Mouse (Mus musculus) cortical plate, adult 2 months (tissue): Measurements from ENCODE around the gene Rilpl1. TPM values are rescaled to one million over a fixed set of nuclear protein-coding genes. Genes with fewer than 3 reads are reported as not detected.

Experiments used
- H3K27ac ChIP-seq: fragments of 200-500 bp; 2 replicates; pipeline ENCODE4 v1.5.1; 2012; ENCODE audit warnings: low read length, control low read depth, inconsistent platforms; ENCODE audit not compliant: insufficient read depth
- H3K4me1 ChIP-seq: fragments of 200-500 bp; 2 replicates; pipeline ENCODE4 v1.6.1; 2011; ENCODE audit warnings: low read length; ENCODE audit not compliant: control insufficient read depth, insufficient read depth
- H3K4me3 ChIP-seq: fragments of 200-500 bp; 2 replicates; pipeline ENCODE4 v1.5.1; 2011; ENCODE audit warnings: mild to moderate bottlenecking, low read length, control low read depth; ENCODE audit not compliant: insufficient read depth
- CTCF ChIP-seq: fragments of 200-500 bp; IDR thresholded peaks from 2 replicates; pipeline ENCODE4 v1.5.1; 2011; ENCODE audit warnings: mild to moderate bottlenecking, control low read depth, low read length; ENCODE audit not compliant: insufficient read depth; ENCODE audit errors: extremely low read depth
- POLR2A ChIP-seq: fragments of 200-500 bp; IDR thresholded peaks from 2 replicates; pipeline ENCODE4 v1.6.1; 2011; ENCODE audit warnings: mild to moderate bottlenecking, low read length, control low read depth; ENCODE audit not compliant: insufficient read depth; ENCODE audit errors: extremely low read depth
- polyA plus RNA-seq: library from polyadenylated mRNA; depleted of rRNA; stranded (reverse); fragments of >200 nt; gene quantifications from 2 replicates; pipeline ENCODE4 v1.2.3, GENCODE M21; 2012

The Rilpl1 gene
- polyA plus RNA-seq, 1 experiment = 56.5 TPM

DNA sequence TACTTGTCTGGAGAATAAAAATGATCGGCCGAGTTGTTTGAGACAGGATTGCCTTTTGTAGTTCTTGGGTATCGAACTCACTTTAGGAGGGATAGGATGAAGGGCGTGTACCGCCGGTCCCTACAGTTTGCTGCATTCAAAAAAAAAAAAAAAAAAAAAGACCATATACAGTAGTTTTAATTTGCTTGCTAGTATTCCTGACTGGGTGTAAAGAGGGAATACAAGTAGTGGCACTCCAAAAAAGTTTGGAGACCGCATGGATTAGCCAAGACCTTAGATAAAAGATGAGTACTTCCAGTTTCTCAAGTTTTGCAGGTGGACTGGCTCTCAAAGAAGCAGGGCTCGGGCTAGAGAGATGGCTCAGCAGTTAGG is 10.4 kb upstream of the Rilpl1 start:
- peaks cover 1% of the 10 kb centered on the region; the same call in 1 of the 2 replicates for H3K4me1 ChIP-seq
- H3K27ac ChIP-seq = no peak overlapping the region
- H3K4me3 ChIP-seq = peak overlapping the region; percentile 52
- no peak for TF ChIP-seq CTCF
- TF ChIP-seq POLR2A = no peak

DNA sequence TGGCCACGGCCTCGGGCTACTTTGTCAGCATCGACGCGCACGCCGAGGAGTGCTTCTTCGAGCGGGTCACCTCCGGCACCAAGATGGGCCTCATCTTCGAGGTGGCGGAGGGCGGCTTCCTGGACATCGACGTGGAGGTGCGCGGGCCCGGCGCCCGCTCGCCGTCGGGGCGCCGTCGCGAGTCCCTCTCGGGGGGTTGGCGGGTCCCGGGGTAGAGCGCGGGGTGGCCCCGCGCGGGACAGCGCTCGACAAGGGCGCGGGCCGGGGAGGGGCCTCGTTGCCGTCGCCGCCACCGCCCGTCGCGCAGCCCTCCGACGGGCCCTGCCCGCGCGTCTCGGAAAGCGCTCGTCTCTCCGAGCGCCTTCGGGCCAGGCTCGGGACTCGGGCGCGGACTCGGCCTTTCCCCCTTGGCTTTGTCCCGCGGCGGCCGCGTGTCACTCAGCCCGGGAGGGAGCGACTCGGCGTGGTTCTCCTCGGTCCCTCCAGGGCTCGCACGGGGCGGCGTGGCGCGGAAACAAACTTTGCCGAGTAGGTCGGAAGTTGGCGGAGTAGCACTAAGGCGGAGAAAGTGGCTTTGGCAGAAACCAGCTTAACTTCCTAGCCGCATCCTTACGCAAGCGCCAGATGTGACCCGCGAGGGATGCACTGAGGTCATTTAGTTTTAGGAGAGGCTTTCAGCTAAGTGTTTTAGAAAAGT is 9.9 kb upstream of the Rilpl1 start:
- TF ChIP-seq POLR2A (no peak), CTCF (no peak)
- H3K27ac ChIP-seq = no peak overlapping the region
- peak overlapping the region; percentile 52 for H3K4me3 ChIP-seq
- peaks cover 1% of the 10 kb centered on the region; the same call in 1 of the 2 replicates for H3K4me1 ChIP-seq

DNA sequence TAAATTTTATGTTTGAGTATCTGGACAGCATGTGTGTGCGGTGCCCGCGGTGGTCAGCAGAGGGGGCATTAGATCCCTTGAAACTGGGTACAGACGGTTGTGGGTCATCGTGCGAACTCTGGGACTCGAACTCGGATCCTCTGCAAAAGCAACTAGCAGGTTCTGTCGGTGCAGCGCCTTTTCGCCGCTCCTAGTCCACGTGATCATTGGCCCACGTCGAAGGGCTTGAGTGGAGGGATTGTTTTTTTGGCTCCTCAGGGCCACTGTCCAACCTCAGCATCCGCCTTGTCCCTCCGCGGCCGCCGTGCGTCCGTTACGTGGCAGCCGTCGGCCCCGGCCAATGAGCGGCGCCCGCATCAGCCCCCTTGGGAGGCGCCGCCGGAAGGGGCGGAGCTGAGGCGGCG is 9.2 kb upstream of the Rilpl1 start, which contains the start of gene Tmed2:
Gene Tmed2 (plus strand): TSS at position 313 of the 404 bp plus-strand sequence.
- H3K4me3 ChIP-seq = peak within 1 kb of the TSS; percentile 52
- TF ChIP-seq POLR2A (no peak), CTCF (no peak)
- H3K4me1 ChIP-seq = peaks cover 1% of the 10 kb centered on the region; the same call in 1 of the 2 replicates
- H3K27ac ChIP-seq = no peak within 1 kb of the TSS

DNA sequence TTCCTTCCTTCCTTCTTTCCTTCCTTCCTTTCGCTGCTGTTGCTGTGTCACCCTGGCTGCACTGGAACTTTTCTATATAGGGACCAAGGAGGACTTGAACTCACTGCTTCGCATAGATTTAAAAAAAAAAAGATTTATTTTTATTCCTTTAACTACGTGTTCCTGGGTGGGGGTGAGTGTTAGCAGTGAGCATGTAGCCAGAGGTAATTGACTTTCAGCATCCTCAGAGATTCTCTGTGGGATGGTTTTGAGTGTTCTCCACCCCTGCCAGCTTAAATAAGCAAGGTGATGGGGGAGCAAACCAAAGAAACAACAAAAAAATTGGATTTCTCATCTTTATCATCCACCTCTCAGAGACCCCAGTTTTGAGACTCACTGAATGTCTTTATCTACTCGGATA is 8.7 kb upstream of the Rilpl1 start:
- TF ChIP-seq CTCF (no peak), POLR2A (no peak)
- Histone ChIP-seq H3K27ac (no peak overlapping the region), H3K4me3 (peak overlapping the region; percentile 52; the same call in 1 of the 2 replicates), H3K4me1 (peaks cover 1% of the 10 kb centered on the region; the same call in 1 of the 2 replicates)

DNA sequence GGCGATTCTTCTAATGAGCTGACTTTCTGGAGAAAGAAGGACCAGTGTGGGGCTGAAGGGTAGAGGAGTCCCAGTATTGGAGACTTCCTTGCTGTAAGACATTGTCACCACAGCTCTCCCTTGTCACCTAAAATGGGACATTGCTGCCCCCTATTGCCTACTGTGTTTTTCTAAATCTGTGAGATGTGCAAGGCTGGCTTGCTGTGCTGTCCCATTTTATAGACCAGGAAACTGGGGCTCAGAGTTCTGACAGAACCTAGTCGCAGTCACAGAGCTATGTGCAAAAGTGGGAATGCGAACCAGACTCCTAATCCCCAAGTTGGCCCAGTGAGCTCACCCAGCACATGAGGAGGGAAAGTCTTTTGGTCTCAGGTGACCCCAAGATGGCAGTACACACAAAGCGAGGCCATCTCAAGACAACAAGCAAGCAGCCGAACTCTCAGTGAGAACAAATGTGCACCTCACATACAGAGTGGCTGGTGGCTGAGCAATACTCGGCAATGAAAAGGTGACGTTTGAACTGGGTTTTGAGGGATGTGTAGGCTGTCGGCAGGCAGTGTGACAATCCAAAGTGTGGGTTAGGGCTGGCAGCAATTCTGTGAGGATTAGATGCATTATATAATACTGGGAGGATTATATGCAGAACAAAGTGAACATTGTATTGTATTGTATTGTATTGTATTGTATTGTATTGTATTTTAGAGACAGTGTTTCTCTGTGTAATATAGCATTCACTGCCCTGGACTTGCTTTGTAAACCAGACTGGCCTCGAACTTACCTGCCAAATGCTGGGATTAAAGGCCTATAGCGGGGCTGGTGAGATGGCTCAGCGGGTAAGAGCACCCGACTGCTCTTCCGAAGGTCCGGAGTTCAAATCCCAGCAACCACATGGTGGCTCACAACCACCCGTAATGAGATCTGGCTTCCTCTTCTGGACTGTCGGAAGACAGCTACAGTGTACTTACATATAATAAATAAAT is 7.9 kb upstream of the Rilpl1 start:
- peak overlapping the region; percentile 9; the same call in 1 of the 2 replicates for H3K27ac ChIP-seq
- TF ChIP-seq CTCF (peak; percentile 72), POLR2A (no peak)
- H3K4me1 ChIP-seq = peaks cover 1% of the 10 kb centered on the region; the same call in 1 of the 2 replicates
- H3K4me3 ChIP-seq = no peak overlapping the region

DNA sequence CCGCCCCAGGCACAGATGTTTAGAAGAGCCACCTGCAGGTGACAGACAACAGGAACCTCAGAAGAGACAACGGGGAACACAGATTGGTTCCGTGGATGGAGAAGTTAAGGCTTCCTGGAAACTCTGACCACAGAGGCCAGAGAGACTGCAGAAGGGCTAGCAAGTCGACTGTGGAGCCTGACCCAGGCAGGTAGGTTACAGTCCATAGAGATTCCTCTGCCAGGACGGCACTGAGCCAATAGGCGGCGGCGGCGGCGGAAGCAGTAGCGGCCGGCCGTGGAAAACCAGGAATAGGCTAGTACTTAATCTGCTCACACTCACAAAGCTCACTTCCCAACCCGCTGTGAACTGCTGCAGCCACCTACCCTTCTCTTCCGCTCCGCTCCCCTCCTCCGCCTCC is 5.6 kb upstream of the Rilpl1 start:
- no peak overlapping the region for H3K4me3 ChIP-seq
- 0 out of 2 replicates have a peak overlapping the region, but pooled peaks have one; percentile 6 for H3K27ac ChIP-seq
- H3K4me1 ChIP-seq = 0 out of 2 replicates have a peak, but pooled peaks cover under 1% of the 10 kb centered on the region
- TF ChIP-seq CTCF = no peak

DNA sequence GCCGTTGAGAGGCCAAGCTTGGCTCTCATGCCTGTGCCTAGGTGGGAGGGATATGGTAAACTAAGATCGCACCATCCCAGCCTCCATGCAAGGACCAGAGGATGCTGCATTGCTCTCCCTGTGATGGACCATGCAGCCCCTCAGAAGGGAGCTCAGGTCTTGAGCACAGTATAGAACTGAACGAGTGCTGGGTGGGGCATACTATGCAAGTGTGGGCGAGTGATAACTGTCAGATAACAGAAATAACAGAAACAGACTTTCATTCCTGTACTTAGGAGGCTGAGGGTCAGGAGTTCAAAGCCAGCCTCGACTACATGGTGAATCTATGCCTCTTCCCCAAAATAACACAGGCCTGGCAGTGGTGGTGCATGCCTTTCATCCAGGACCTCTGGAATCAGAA is 3.8 kb upstream of the Rilpl1 start:
- Histone ChIP-seq H3K4me3 (no peak overlapping the region), H3K27ac (no peak overlapping the region), H3K4me1 (0 out of 2 replicates have a peak, but pooled peaks cover 2% of the 10 kb centered on the region)
- no peak for TF ChIP-seq POLR2A
- TF ChIP-seq CTCF = no peak

DNA sequence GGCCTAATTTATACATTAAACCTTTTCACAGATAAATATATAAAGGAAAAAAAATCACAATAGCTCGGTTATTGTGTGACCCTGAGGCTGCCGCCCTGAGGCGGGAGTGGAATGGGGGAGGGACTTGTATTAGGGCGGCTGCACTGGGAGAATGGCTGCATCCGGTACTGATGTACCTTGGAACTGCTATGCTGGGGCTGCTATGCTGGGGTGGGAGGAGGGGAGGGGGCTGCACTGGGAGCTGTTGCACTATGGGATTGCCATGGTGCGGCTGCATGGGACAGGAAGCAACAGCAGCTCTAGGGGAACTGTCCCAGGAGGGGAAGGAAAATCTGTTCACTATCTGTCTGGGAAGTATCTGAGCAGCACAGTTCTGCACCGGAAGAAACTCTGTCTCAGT is 1.3 kb upstream of the Rilpl1 start:
- Histone ChIP-seq H3K4me3 (no peak overlapping the region), H3K27ac (no peak overlapping the region), H3K4me1 (peaks cover 4% of the 10 kb centered on the region; the same call in 1 of the 2 replicates)
- no peak for TF ChIP-seq CTCF
- no peak for TF ChIP-seq POLR2A

DNA sequence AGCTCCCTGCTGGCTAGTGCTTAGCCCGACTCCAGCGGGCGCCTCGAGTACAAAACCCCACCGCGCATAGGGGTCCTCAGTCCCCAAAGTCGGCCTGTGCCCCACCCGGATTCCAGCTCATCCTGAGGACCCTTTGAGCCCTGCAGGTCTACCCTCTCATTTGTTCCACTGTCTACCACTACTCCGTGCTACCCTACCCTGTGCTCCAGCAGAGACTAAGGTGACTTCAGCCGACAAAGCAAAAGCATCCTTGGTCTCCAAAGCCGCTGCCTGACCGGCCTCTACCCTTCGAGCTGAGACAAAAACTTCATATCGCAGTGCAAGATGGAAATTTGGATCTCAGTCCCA is 366 bp upstream of the Rilpl1 start:
- peak overlapping the region; percentile 92 for H3K4me3 ChIP-seq
- H3K27ac ChIP-seq = peak overlapping the region; percentile 62
- TF ChIP-seq POLR2A (no peak), CTCF (no peak)
- peaks cover 4% of the 10 kb centered on the region; the same call in 1 of the 2 replicates for H3K4me1 ChIP-seq

DNA sequence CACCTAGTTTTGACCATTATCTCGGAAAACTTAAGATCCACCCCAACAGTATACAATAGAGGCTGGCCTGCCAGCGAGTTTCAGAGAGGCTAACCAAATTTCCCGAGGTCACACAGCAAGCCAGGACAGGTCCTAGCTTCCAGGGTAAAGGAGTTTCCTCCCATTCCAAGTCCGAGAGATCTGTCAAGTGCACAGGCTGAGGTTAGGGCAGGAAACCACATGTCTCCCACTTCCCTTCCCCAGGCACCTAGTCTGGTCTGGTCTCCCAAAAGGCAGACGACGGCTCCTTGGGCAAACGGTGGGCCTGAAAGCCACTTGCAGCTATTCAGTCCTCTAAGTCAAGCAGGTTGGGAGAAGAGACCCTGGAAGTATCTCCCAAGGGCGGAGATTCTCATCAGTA is 1.5 kb downstream of the Rilpl1 start:
- Histone ChIP-seq H3K27ac (peak overlapping the region; percentile 31; the same call in 1 of the 2 replicates), H3K4me3 (peak overlapping the region; percentile 92), H3K4me1 (peaks cover 4% of the 10 kb centered on the region; the same call in 1 of the 2 replicates)
- TF ChIP-seq CTCF (no peak), POLR2A (no peak)
